Mouse (Mus musculus) mature B cell (primary cell): Measurements from ENCODE around the gene Zmynd12.

Source experiments
- in situ Hi-C: fragments of 300-500 bp; cut with MboI; formaldehyde crosslinking; loops from 2 replicates; pipeline ENCODE4 v1.14.3; 2019

Gene Zmynd12

GRCm38 (mm10) chr4:119447786-119448185 is 25.2 kb downstream of the Zmynd12 start:
- in situ Hi-C loops, result no loop called here

GRCm38 (mm10) chr4:119450436-119450835 is 27.8 kb downstream of the Zmynd12 start:
- in situ Hi-C loops, result no loop called here

- in situ Hi-C loops, result no loop called here
These were observed 30.5 kb downstream of the Zmynd12 start for GRCm38 (mm10) chr4:119453128-119453527.

GRCm38 (mm10) chr4:119453533-119453932 is 30.9 kb downstream of the Zmynd12 start:
- in situ Hi-C loops, result no loop called here

GRCm38 (mm10) chr4:119460296-119460695 is 37.7 kb downstream of the Zmynd12 start:
- in situ Hi-C loops, result no loop called here

GRCm38 (mm10) chr4:119460728-119461141 is 38.1 kb downstream of the Zmynd12 start:
- in situ Hi-C loops, result no loop called here

GRCm38 (mm10) chr4:119462457-119462856 is 39.8 kb downstream of the Zmynd12 start:
- in situ Hi-C loops, result no loop called here

- in situ Hi-C loops, result no loop called here
These were observed 40.5 kb downstream of the Zmynd12 start for GRCm38 (mm10) chr4:119462858-119463755.

GRCm38 (mm10) chr4:119463756-119464419 is 41.3 kb downstream of the Zmynd12 start:
- in situ Hi-C loops, result no loop called here

GRCm38 (mm10) chr4:119465841-119466240 is 43.2 kb downstream of the Zmynd12 start:
- in situ Hi-C loops, result no loop called here

GRCm38 (mm10) chr4:119467720-119468380 is 45.2 kb downstream of the Zmynd12 start:
- in situ Hi-C loops, result no loop called here

GRCm38 (mm10) chr4:119472545-119472944 is 49.9 kb downstream of the Zmynd12 start:
- in situ Hi-C loops, result no loop called here

- in situ Hi-C loops, result no loop called here
These were observed 50.5 kb downstream of the Zmynd12 start for GRCm38 (mm10) chr4:119473150-119473549.

- in situ Hi-C loops, result no loop called here
These were observed 60.4 kb downstream of the Zmynd12 start for GRCm38 (mm10) chr4:119483051-119483450.

- in situ Hi-C loops, result no loop called here
These were observed 62.3 kb downstream of the Zmynd12 start for GRCm38 (mm10) chr4:119484882-119485281.

GRCm38 (mm10) chr4:119489666-119490065 is 67.1 kb downstream of the Zmynd12 start:
- in situ Hi-C loops, result no loop called here

GRCm38 (mm10) chr4:119490806-119491205 is 68.2 kb downstream of the Zmynd12 start:
- in situ Hi-C loops, result no loop called here

- in situ Hi-C loops, result no loop called here
These were observed 69.8 kb downstream of the Zmynd12 start, which contains the start of gene Rimkla for GRCm38 (mm10) chr4:119492291-119492932. TSS of gene Rimkla (minus strand) at chr4:119492628.

GRCm38 (mm10) chr4:119492933-119493327 is 70.3 kb downstream of the Zmynd12 start:
- in situ Hi-C loops, result no loop called here

GRCm38 (mm10) chr4:119498319-119498848 is 75.8 kb downstream of the Zmynd12 start:
- in situ Hi-C loops, result no loop called here

GRCm38 (mm10) chr4:119511591-119511990 is 89.0 kb downstream of the Zmynd12 start:
- in situ Hi-C loops, result no loop called here

- in situ Hi-C loops, result no loop called here
These were observed 90.1 kb downstream of the Zmynd12 start for GRCm38 (mm10) chr4:119512731-119513141.
